Mouse (Mus musculus) ES-E14 (cell line): ENCODE data around the gene Ptpn1.

ENCODE experiments used
- CHD2 ChIP-seq: IDR thresholded peaks from 2 replicates; pipeline ENCODE4 v1.6.1; 2014; ENCODE audit warnings: mild to moderate bottlenecking, low read depth, low read length, inconsistent platforms
- HCFC1 ChIP-seq: IDR thresholded peaks from 2 replicates; pipeline ENCODE4 v1.6.1; 2012; ENCODE audit warnings: low read length, inconsistent platforms, borderline replicate concordance; ENCODE audit not compliant: insufficient read depth
- MAFK ChIP-seq: IDR thresholded peaks from 2 replicates; pipeline ENCODE4 v1.6.1; 2014; ENCODE audit warnings: mild to moderate bottlenecking, low read depth, low read length, inconsistent platforms; ENCODE audit not compliant: insufficient read depth
- ZC3H11A ChIP-seq: IDR thresholded peaks from 2 replicates; pipeline ENCODE4 v1.6.1; 2012; ENCODE audit warnings: low read depth, mild to moderate bottlenecking, inconsistent platforms, low read length, borderline replicate concordance
- ZNF384 ChIP-seq: IDR thresholded peaks from 2 replicates; pipeline ENCODE4 v1.6.1; 2012; ENCODE audit warnings: low read depth, low read length, inconsistent platforms

DNA sequence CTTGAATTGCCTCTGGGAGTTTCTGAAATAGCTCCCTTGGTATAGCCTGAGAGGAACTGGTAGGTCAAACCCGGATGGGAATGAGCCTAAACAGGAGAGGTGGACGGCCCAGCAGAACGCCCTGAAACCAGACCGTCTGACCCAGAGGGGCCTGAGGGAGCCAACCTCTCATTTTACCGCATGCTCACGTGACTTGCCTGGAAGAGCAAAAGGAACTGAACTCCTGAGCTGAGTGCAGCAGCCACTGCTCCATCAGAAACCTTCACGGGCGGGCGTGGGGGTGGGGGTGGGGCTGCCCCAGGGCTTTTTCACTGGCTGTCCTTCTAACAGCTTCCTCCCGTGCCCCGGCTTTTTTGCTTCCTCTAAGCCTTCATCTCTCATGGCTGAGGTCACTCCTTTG lies 79.0 kb downstream of the Ptpn1 start:
- no peak for TF ChIP-seq CHD2
- TF ChIP-seq MAFK, result no peak
- no peak for TF ChIP-seq ZNF384
- no peak for TF ChIP-seq HCFC1
- TF ChIP-seq ZC3H11A, result no peak
